ENCODE assay signal across 8 mouse cellular contexts in the genomic region with DNA sequence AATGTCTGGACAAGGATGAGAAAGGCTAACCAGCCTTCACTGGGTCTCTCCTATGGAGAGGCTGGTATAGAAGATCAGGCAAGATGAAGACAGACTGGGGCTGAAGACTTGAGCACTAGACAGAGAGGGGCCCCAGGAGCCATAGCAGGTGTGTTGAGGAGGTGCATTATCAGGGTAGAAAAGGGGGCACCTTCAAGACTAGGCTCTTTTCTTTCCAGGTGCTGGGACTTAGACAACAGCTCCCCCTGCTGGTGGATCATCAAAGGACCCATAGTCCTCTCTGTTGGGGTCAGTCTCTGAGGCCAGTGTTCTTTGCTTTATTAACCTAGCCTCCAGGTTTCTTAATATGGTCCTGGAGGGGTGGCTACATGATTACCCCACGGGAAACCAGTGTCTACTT. TPM values are rescaled to one million over a fixed set of nuclear protein-coding genes. Genes with fewer than 3 reads are reported as not detected.
DNase-seq lines count a peak whose midpoint lies in the region; ATAC-seq lines count a peak whose summit lies in the region.

No protein-coding gene starts in this region.

- 11% methylated on average over 1 of the region's 1 CpGs for WGBS in limb, embryonic 13.5 days

- intact Hi-C loops in heart, postnatal 10 days (cut with DNase I) = loop anchor here (1.0 kb wide), 1 partner anchor 151 kb away; no protein-coding TSS in a partner anchor

- H3K4me3 ChIP-seq in limb, embryonic 13.5 days = no peak overlapping the region

- H3K9me3 ChIP-seq in limb, embryonic 13.5 days = no peaks in the 10 kb centered on the region

- no peak overlapping the region for H3K27ac ChIP-seq in limb, embryonic 13.5 days

- H3K4me1 ChIP-seq in limb, embryonic 13.5 days = 0 out of 2 replicates have a peak, but pooled peaks cover 6% of the 10 kb centered on the region

- H3K27me3 ChIP-seq in limb, embryonic 13.5 days = peaks cover 9% of the 10 kb centered on the region; the same call in 1 of the 2 replicates

- H3K4me2 ChIP-seq in limb, embryonic 13.5 days (replicated peaks) = no peak overlapping the region

- H3K9ac ChIP-seq in limb, embryonic 13.5 days = no peak overlapping the region

- ATAC-seq in limb, embryonic 13.5 days (ENCODE audit: low FRiP score, low read depth) = 0 out of 2 replicates have a peak, but pooled peaks have one; percentile 51

- DNase-seq in layer of hippocampus, adult 11-12 months (ENCODE audit: low spot score) = peak; percentile 61
- no peak for DNase-seq in layer of hippocampus, adult 9-11 months
- DNase-seq in NIH3T3 (ENCODE audit: low read depth) = peak; percentile 86
- DNase-seq in cerebellum, postnatal 14 days = peak; percentile 81 to 88
- peak; percentile 69 to 84 for DNase-seq in heart, postnatal 10 days
- peak; percentile 6 to 26 for DNase-seq in natural killer cell, adult 2 months (ENCODE audit: low spot score in 2 of 2)
- peak; percentile 49 for DNase-seq in yolk sac, embryonic 10.5 days (ENCODE audit: low spot score)

- H3K36me3 ChIP-seq in limb, embryonic 13.5 days = no peaks in the 10 kb centered on the region

RNA-seq across cellular contexts. Expression of gene Ghrhr, which starts 7.8 kb away (rescaled TPM):
- total RNA-seq in heart, postnatal 10 days (2021) = not detected
- not detected in 2 replicates for polyA plus RNA-seq in limb, embryonic 13.5 days (2015; fragmentation: Nextera tagmentation; extraction: Ambion mirVana)

RNA-seq across cellular contexts. Expression of gene Aqp1, which starts 47.7 kb away (rescaled TPM):
- 100 to 1,000 TPM; 195 to 252 TPM for total RNA-seq in heart, postnatal 10 days (2021)
- polyA plus RNA-seq in limb, embryonic 13.5 days (2015; fragmentation: Nextera tagmentation; extraction: Ambion mirVana) = 33.9 and 36.0 TPM in 2 replicates
